Mouse (Mus musculus) testis, adult 2 months (tissue): ENCODE data around the gene Mast4. TPM values are rescaled to one million over a fixed set of nuclear protein-coding genes. Genes with fewer than 3 reads are reported as not detected.

Source experiments
- H3K27ac ChIP-seq: fragments of 200-500 bp; 2 replicates; pipeline ENCODE4 v1.5.1; 2012; ENCODE audit warnings: low read depth, low read length; ENCODE audit not compliant: control insufficient read depth, insufficient read depth
- H3K27me3 ChIP-seq: fragments of 200-500 bp; 2 replicates; pipeline ENCODE4 v1.6.1; 2012; ENCODE audit warnings: mild to moderate bottlenecking, low read length, moderate library complexity; ENCODE audit not compliant: control insufficient read depth, insufficient read depth
- H3K36me3 ChIP-seq: fragments of 200-500 bp; 2 replicates; pipeline ENCODE4 v1.6.1; 2012; ENCODE audit warnings: mild to moderate bottlenecking, low read length; ENCODE audit not compliant: control insufficient read depth, insufficient read depth
- H3K4me1 ChIP-seq: fragments of 200-500 bp; 2 replicates; pipeline ENCODE4 v1.6.1; 2012; ENCODE audit warnings: low read length; ENCODE audit not compliant: control insufficient read depth, insufficient read depth
- H3K4me3 ChIP-seq: fragments of 200-500 bp; 2 replicates; pipeline ENCODE4 v1.5.1; 2012; ENCODE audit warnings: low read depth, mild to moderate bottlenecking, low read length, moderate library complexity, mixed read lengths; ENCODE audit not compliant: control insufficient read depth
- CTCF ChIP-seq: fragments of 200-500 bp; IDR thresholded peaks from 2 replicates; pipeline ENCODE4 v1.5.1; 2012; ENCODE audit warnings: low read depth, mild to moderate bottlenecking, inconsistent platforms, low read length, moderate library complexity; ENCODE audit not compliant: control insufficient read depth, insufficient read depth, insufficient replicate concordance
- POLR2A ChIP-seq: fragments of 200-500 bp; IDR thresholded peaks from 2 replicates; pipeline ENCODE4 v1.6.1; 2012; ENCODE audit warnings: low read depth, mild to moderate bottlenecking, inconsistent platforms, low read length, moderate library complexity; ENCODE audit not compliant: control insufficient read depth
- polyA plus RNA-seq: library from polyadenylated mRNA; depleted of rRNA; stranded (reverse); fragments of >200 nt; gene quantifications from 2 replicates; pipeline ENCODE4 v1.2.3, GENCODE M21; 2012

Mast4 gene
- polyA plus RNA-seq, 1 experiment, result 5.3 TPM

- Histone ChIP-seq H3K4me1 (no peaks in the 10 kb centered on the region), H3K4me3 (no peak overlapping the region), H3K27me3 (no peaks in the 10 kb centered on the region), H3K36me3 (no peaks in the 10 kb centered on the region), H3K27ac (no peak overlapping the region)
- TF ChIP-seq POLR2A, result no peak
- no peak for TF ChIP-seq CTCF
These were observed 255.5 kb downstream of the Mast4 start for GRCm38 (mm10) chr13:103078815-103079214.

- Histone ChIP-seq H3K27ac (no peak overlapping the region), H3K36me3 (no peaks in the 10 kb centered on the region), H3K27me3 (no peaks in the 10 kb centered on the region), H3K4me1 (no peaks in the 10 kb centered on the region), H3K4me3 (no peak overlapping the region)
- TF ChIP-seq CTCF, result no peak
- TF ChIP-seq POLR2A, result no peak
These were observed 260.8 kb downstream of the Mast4 start for GRCm38 (mm10) chr13:103073461-103073860.

- H3K4me1 ChIP-seq, result no peaks in the 10 kb centered on the region
- TF ChIP-seq POLR2A, result no peak
- TF ChIP-seq CTCF, result no peak
- no peaks in the 10 kb centered on the region for H3K27me3 ChIP-seq
- H3K27ac ChIP-seq, result no peak overlapping the region
- no peak overlapping the region for H3K4me3 ChIP-seq
- H3K36me3 ChIP-seq, result no peaks in the 10 kb centered on the region
These were observed 262.5 kb downstream of the Mast4 start for GRCm38 (mm10) chr13:103071783-103072182.

DNA sequence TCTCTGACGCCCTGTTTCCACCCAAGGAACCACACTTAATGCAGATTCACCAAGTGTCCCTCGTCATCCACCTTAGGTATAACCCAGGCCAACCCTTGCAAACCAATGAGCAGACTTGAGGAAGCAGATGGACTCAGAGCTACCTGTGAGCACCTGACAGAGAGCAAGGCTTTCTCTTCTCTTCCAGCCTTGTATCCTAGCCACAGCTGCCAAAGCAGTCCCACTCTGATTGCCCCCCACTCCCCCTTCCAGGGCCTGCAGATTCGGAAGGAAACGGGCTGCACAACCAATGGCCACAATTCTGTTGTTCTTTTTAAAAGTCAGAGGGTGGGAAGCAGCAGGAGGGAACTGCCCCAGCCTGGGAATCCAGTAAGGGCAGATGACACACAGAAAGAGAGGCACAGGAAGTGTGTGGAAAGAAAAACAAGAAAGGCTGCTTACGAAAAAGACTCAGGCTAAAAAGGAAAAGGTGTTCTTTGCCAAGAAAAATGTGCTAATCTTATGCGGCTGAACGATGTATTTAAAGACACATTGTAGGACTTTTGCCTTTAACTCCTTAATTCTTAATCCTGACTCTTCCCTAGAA lies 266.6 kb downstream of the Mast4 start:
- TF ChIP-seq POLR2A, result no peak
- no peak for TF ChIP-seq CTCF
- no peaks in the 10 kb centered on the region for H3K36me3 ChIP-seq
- H3K27me3 ChIP-seq, result no peaks in the 10 kb centered on the region
- no peak overlapping the region for H3K27ac ChIP-seq
- H3K4me1 ChIP-seq, result no peaks in the 10 kb centered on the region
- H3K4me3 ChIP-seq, result no peak overlapping the region

DNA sequence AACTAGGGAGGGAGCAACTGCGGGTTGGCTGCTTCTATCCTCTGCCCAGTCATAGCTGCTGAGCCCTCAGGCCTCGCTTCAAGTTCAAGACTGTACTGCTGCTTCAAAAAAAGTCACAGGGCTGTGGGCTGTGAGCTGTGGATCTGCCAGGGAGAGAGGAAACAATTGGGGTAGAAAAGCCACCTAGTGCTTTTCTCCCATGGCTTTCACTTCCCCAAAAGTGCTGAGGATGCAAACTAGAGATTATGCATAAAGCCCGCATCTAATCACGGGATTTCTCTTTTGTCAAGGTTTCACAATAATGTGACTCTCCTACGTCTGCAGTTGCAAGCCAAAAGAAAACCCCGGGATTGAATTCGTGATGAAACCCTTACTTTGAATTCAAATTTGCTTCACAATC lies 268.9 kb downstream of the Mast4 start:
- Histone ChIP-seq H3K27ac (no peak overlapping the region), H3K36me3 (no peaks in the 10 kb centered on the region)
- no peak for TF ChIP-seq POLR2A
- no peak for TF ChIP-seq CTCF

GRCm38 (mm10) chr13:103061680-103062079 lies 272.6 kb downstream of the Mast4 start:
- TF ChIP-seq POLR2A, result no peak
- TF ChIP-seq CTCF, result no peak
- H3K4me1 ChIP-seq, result no peaks in the 10 kb centered on the region
- H3K27me3 ChIP-seq, result no peaks in the 10 kb centered on the region
- H3K36me3 ChIP-seq, result no peaks in the 10 kb centered on the region
- no peak overlapping the region for H3K4me3 ChIP-seq
- H3K27ac ChIP-seq, result no peak overlapping the region

More for the DNA sequence above, 268.9 kb downstream of the Mast4 start:
- no peaks in the 10 kb centered on the region for H3K27me3 ChIP-seq
- H3K4me3 ChIP-seq, result no peak overlapping the region
- no peaks in the 10 kb centered on the region for H3K4me1 ChIP-seq

- H3K27ac ChIP-seq, result no peak overlapping the region
- no peaks in the 10 kb centered on the region for H3K36me3 ChIP-seq
- H3K4me3 ChIP-seq, result no peak overlapping the region
- no peaks in the 10 kb centered on the region for H3K27me3 ChIP-seq
- TF ChIP-seq CTCF, result no peak
- TF ChIP-seq POLR2A, result no peak
- no peaks in the 10 kb centered on the region for H3K4me1 ChIP-seq
These were observed 274.2 kb downstream of the Mast4 start for GRCm38 (mm10) chr13:103059995-103060652.
